Comparison of ENCODE assay signal across 20 mouse cellular contexts in the genomic region with DNA sequence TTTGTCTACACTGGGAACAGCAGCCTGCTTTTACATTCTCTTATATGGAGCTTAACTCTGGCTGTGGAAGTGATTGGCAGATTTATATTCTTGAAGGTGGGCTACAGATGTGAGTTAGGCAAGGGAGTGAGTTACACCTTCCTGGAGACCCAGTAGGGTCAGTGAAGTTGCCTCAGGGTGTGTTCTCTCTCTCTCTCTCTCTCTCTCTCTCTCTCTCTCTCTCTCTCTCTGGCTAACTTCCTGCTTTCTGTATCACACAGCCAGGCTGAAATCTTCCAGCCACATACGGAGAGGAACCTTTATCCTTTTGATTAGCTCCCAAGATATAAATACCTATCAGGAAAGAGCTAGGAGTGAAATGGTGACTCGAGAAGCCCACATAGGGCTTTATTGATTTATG. TPM values are rescaled to one million over a fixed set of nuclear protein-coding genes. Genes with fewer than 3 reads are reported as not detected.
DNase-seq lines count a peak whose midpoint lies in the region; ATAC-seq and TF ChIP-seq lines count a peak whose summit lies in the region.
"Had no signal": no experiment of that assay in that cellular context is flagged by ENCODE, and none has a peak within 500 bp of the region (broad histone marks: within the 10 kb centered on the region; RNA-seq: fewer than 3 reads in every experiment).

No protein-coding gene starts in this region.

- H3K9ac ChIP-seq in kidney, embryonic 15.5 days = no peak overlapping the region
- H3K9ac ChIP-seq in intestine, embryonic 15.5 days = no peak overlapping the region
- no peak overlapping the region for H3K9ac ChIP-seq in stomach, embryonic 16.5 days (ENCODE audit: low read length)
- H3K9ac ChIP-seq in forebrain, embryonic 16.5 days (replicated peaks; ENCODE audit: low read depth, low read length) = no peak overlapping the region
- H3K9ac ChIP-seq: hindbrain, embryonic 15.5 days; liver, embryonic 15.5 days; neural tube, embryonic 12.5 days had no signal

- H3K4me3 ChIP-seq in gastrocnemius, adult 2 months = no peak overlapping the region
- H3K4me3 ChIP-seq in kidney, embryonic 15.5 days (replicated peaks) = no peak overlapping the region
- no peak overlapping the region for H3K4me3 ChIP-seq in intestine, embryonic 15.5 days (replicated peaks)
- H3K4me3 ChIP-seq in stomach, embryonic 16.5 days (replicated peaks; ENCODE audit: low read length) = no peak overlapping the region
- H3K4me3 ChIP-seq in forebrain, embryonic 16.5 days (replicated peaks; ENCODE audit: low read length) = no peak overlapping the region
- H3K4me3 ChIP-seq: hindbrain, embryonic 15.5 days; layer of hippocampus, adult 2 months; left cerebral cortex, adult 2 months; liver, embryonic 15.5 days; neural tube, embryonic 12.5 days had no signal

- 2% methylated on average over 2 of the region's 2 CpGs for WGBS in kidney, embryonic 15.5 days
- 16% methylated on average over 2 of the region's 2 CpGs for WGBS in intestine, embryonic 15.5 days
- 8% methylated on average over 2 of the region's 2 CpGs for WGBS in stomach, embryonic 16.5 days
- WGBS in forebrain, embryonic 16.5 days = 56% methylated on average over 2 of the region's 2 CpGs

- intact Hi-C loops in gastrocnemius, adult 2 months (cut with DNase I) = no loop called here
- intact Hi-C loops in gastrocnemius, postnatal 14 days (cut with DNase I; ENCODE audit: low total_unique reads) = no loop called here

- no peak for DNase-seq in gastrocnemius, adult 2 months
- DNase-seq in gastrocnemius, postnatal 14 days = no peak
- DNase-seq in kidney, postnatal 10 days = no peak
- no peak for DNase-seq in thymus, postnatal 4 days
- DNase-seq: cerebellum, adult 11 months; cerebellum, postnatal 36 days; gastrocnemius, postnatal 10 days; lung, postnatal 10 days; thymus, postnatal 25 days had no signal

- no peaks in the 10 kb centered on the region; the same call in 1 of the 2 replicates for H3K36me3 ChIP-seq in kidney, embryonic 15.5 days
- H3K36me3 ChIP-seq in intestine, embryonic 15.5 days = 0 out of 2 replicates have a peak, but pooled peaks cover 3% of the 10 kb centered on the region
- H3K36me3 ChIP-seq in stomach, embryonic 16.5 days (ENCODE audit: control insufficient read depth, insufficient read depth, low read length) = no peaks in the 10 kb centered on the region; the same call in 1 of the 2 replicates
- no peaks in the 10 kb centered on the region for H3K36me3 ChIP-seq in forebrain, embryonic 16.5 days (ENCODE audit: control insufficient read depth, insufficient read depth)
- H3K36me3 ChIP-seq: hindbrain, embryonic 15.5 days; liver, embryonic 15.5 days; neural tube, embryonic 12.5 days had no signal

- peak overlapping the region; percentile 61 for H3K27ac ChIP-seq in gastrocnemius, adult 2 months
- peak overlapping the region; percentile 34; the same call in 1 of the 2 replicates for H3K27ac ChIP-seq in kidney, embryonic 15.5 days
- H3K27ac ChIP-seq in intestine, embryonic 15.5 days = peak overlapping the region; percentile 51; the same call in 1 of the 2 replicates
- H3K27ac ChIP-seq in stomach, embryonic 16.5 days (ENCODE audit: low read length) = peak overlapping the region; percentile 40; the same call in 1 of the 2 replicates
- no peak overlapping the region for H3K27ac ChIP-seq in forebrain, embryonic 16.5 days (ENCODE audit: low read length)
- H3K27ac ChIP-seq: hindbrain, embryonic 15.5 days; kidney, postnatal 0 days; layer of hippocampus, adult 2 months; left cerebral cortex, adult 2 months; liver, embryonic 15.5 days; neural tube, embryonic 12.5 days had no signal

- no peak for TF ChIP-seq CTCF in gastrocnemius, adult 2 months (IDR thresholded peaks at IDR 0.05)

- 0 out of 2 replicates have a peak overlapping the region, but pooled peaks have one; percentile 20 for H3K4me2 ChIP-seq in kidney, embryonic 15.5 days
- no peak overlapping the region for H3K4me2 ChIP-seq in intestine, embryonic 15.5 days (replicated peaks)
- no peak overlapping the region for H3K4me2 ChIP-seq in stomach, embryonic 16.5 days (ENCODE audit: low read depth, low read length)
- no peak overlapping the region for H3K4me2 ChIP-seq in forebrain, embryonic 16.5 days (ENCODE audit: low read length)
- H3K4me2 ChIP-seq: hindbrain, embryonic 15.5 days; liver, embryonic 15.5 days; neural tube, embryonic 12.5 days had no signal

- peaks cover 68% of the 10 kb centered on the region for H3K4me1 ChIP-seq in kidney, embryonic 15.5 days
- H3K4me1 ChIP-seq in intestine, embryonic 15.5 days (replicated peaks) = peaks cover 37% of the 10 kb centered on the region
- peaks cover 29% of the 10 kb centered on the region for H3K4me1 ChIP-seq in stomach, embryonic 16.5 days (ENCODE audit: control insufficient read depth, insufficient read depth, low read length)
- peaks cover 5% of the 10 kb centered on the region for H3K4me1 ChIP-seq in forebrain, embryonic 16.5 days (replicated peaks; ENCODE audit: control insufficient read depth, insufficient read depth, low read length)

- no peaks in the 10 kb centered on the region for H3K9me3 ChIP-seq in kidney, embryonic 15.5 days (replicated peaks)
- H3K9me3 ChIP-seq in intestine, embryonic 15.5 days = no peaks in the 10 kb centered on the region
- no peaks in the 10 kb centered on the region for H3K9me3 ChIP-seq in stomach, embryonic 16.5 days (replicated peaks; ENCODE audit: control insufficient read depth, low read length)
- 0 out of 2 replicates have a peak, but pooled peaks cover 2% of the 10 kb centered on the region for H3K9me3 ChIP-seq in forebrain, embryonic 16.5 days (ENCODE audit: control insufficient read depth, low read length)
- H3K9me3 ChIP-seq: hindbrain, embryonic 15.5 days; liver, embryonic 15.5 days; neural tube, embryonic 12.5 days had no signal

- ATAC-seq in kidney, embryonic 15.5 days (replicated peaks; ENCODE audit: low FRiP score) = no peak
- ATAC-seq in intestine, embryonic 15.5 days = peak; percentile 50; the same call in 1 of the 2 replicates
- no peak for ATAC-seq in stomach, embryonic 16.5 days (ENCODE audit: insufficient read depth, low FRiP score)
- ATAC-seq in forebrain, embryonic 16.5 days = no peak

- H3K27me3 ChIP-seq in kidney, embryonic 15.5 days = no peaks in the 10 kb centered on the region
- no peaks in the 10 kb centered on the region for H3K27me3 ChIP-seq in intestine, embryonic 15.5 days (replicated peaks)
- H3K27me3 ChIP-seq in stomach, embryonic 16.5 days (ENCODE audit: control insufficient read depth, insufficient read depth, low read length) = no peaks in the 10 kb centered on the region
- H3K27me3 ChIP-seq in forebrain, embryonic 16.5 days (replicated peaks; ENCODE audit: control insufficient read depth, insufficient read depth, low read length) = no peaks in the 10 kb centered on the region
- H3K27me3 ChIP-seq: hindbrain, embryonic 15.5 days; neural tube, embryonic 12.5 days had no signal

RNA-seq across cellular contexts. Expression of a gene that starts 26.0 kb away (rescaled TPM):
- total RNA-seq in gastrocnemius, adult 2 months (2021) = 10 to 100 TPM; 10.3 to 11.0 TPM
- total RNA-seq in gastrocnemius, postnatal 14 days (2021) = 10 to 100 TPM; 10.7 to 12.9 TPM
- polyA plus RNA-seq in kidney, embryonic 15.5 days (2015; fragmentation: Nextera tagmentation; extraction: Ambion mirVana) = 61.3 and 61.7 TPM in 2 replicates
- 65.0 and 78.9 TPM in 2 replicates for polyA plus RNA-seq in intestine, embryonic 15.5 days (2015; fragmentation: Nextera tagmentation; extraction: Ambion mirVana)
- 76.8 and 81.3 TPM in 2 replicates for polyA plus RNA-seq in stomach, embryonic 16.5 days (2015; fragmentation: Nextera tagmentation; extraction: Ambion mirVana)
- 26.5 and 58.7 TPM in 2 replicates for polyA plus RNA-seq in forebrain, embryonic 16.5 days (2015; fragmentation: Nextera tagmentation; extraction: Ambion mirVana)
- total RNA-seq: CH12.LX had no signal
